Mouse (Mus musculus) small intestine, adult 10 weeks (tissue): ENCODE results near the gene Gpr12. TPM values are rescaled to one million over a fixed set of nuclear protein-coding genes. Genes with fewer than 3 reads are reported as not detected.

Experiments used
- polyA plus RNA-seq: library from polyadenylated mRNA; stranded (reverse); fragments of 350-450 nt; fragmentation: Illumina TruSeq; extraction: RNeasy Lipid Tissue Mini Kit (QIAGEN cat#74804); gene quantifications from one replicate; pipeline ENCODE4 v1.2.3, GENCODE M21; 2014; ENCODE audit warnings: low replicate concordance

The Gpr12 gene
- polyA plus RNA-seq: not detected

DNA sequence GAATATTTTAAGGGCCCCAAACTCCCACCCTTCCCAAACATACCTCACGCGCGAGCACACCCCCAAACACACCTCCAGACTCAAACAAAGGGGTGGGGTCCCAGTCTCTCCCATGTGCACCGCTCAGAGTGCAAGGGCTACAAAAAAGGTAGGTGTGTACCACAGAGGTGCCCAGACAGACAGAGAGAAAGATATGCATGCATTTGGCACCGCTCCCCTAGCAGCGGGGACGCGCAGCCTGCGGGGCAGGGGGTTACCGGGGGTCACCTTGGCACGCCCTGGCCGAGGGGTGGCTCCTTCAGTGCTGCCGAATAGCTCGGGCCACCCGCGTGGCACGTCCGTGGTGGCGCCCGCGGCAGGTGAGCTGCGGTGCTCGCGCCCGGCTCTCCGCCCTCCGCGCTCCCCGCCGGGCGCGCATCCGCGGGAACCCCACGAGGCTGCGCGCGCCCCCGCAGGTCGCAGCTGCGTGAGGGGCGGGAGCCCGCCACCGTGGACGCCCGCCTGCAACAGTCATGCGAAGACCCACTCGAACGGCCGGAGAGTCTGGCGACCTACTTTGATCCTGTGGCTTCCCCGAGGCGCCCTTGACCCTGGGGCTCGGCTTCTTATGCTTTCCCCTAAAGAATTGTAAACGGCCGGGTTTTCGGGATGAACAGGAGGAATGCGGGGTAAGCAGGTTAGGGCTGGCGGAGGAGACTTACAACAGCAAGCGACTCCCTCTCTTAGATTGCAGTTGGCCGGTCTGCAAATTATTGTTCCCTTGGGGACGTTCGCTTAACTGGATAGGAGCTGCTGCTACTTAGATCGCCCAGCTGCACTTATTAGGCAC lies at the start of gene Gpr12:
TSS of gene Gpr12 (minus strand) at position 762 of the 829 bp plus-strand sequence.

DNA sequence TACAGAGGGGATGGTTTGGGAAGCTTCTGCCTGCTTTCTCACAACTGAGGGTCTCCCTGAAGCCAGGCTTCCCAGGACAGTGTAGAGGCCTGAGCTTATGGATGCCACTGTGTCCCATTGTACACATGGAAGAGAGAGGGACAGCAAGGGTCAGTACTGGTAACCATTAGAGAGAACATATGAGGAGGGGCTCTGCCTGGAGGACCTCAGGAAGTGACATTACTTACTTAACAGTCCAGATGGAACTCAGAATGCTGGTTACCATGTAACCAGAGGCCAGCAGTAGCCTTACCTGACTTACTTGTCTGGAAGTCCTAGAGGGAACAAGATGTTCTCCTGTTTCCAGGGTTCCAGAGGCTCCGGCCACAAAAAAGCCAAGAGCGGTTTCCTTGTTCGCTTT lies 29.2 kb downstream of the Gpr12 start, which contains the start of gene Gm3415:
TSS of gene Gm3415 (plus strand) at position 301 of the 400 bp plus-strand sequence.

DNA sequence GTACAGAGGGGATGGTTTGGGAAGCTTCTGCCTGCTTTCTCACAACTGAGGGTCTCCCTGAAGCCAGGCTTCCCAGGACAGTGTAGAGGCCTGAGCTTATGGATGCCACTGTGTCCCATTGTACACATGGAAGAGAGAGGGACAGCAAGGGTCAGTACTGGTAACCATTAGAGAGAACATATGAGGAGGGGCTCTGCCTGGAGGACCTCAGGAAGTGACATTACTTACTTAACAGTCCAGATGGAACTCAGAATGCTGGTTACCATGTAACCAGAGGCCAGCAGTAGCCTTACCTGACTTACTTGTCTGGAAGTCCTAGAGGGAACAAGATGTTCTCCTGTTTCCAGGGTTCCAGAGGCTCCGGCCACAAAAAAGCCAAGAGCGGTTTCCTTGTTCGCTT lies 47.7 kb downstream of the Gpr12 start, which contains the start of gene Gm3409:
TSS of gene Gm3409 (plus strand) at position 301 of the 400 bp plus-strand sequence.

Other genes starting within 250 kb of the Gpr12 start
- 2.2 TPM for gene Wasf3, start 200.3 kb downstream of the Gpr12 start, polyA plus RNA-seq
- gene Gm6408, start 103.3 kb downstream of the Gpr12 start, polyA plus RNA-seq: not detected
- not detected for gene Gm6370, start 93.9 kb downstream of the Gpr12 start, polyA plus RNA-seq
- not detected for gene 4930449I24Rik, start 82.8 kb downstream of the Gpr12 start, polyA plus RNA-seq
- gene Gm3402, start 71.1 kb downstream of the Gpr12 start, polyA plus RNA-seq: not detected
- gene Gm3404, start 59.4 kb downstream of the Gpr12 start, polyA plus RNA-seq: not detected
- gene Gm3409, start 47.6 kb downstream of the Gpr12 start, polyA plus RNA-seq: not detected
- not detected for gene Gm3415, start 29.1 kb downstream of the Gpr12 start, polyA plus RNA-seq
- 123 TPM for gene Usp12, start 209.8 kb upstream of the Gpr12 start, polyA plus RNA-seq
- 153 TPM for gene Rpl21, start 247.7 kb upstream of the Gpr12 start, polyA plus RNA-seq